Mouse (Mus musculus) cerebellum, postnatal 10 days (tissue): ENCODE measurements around the gene Pax6.
A peak's percentile ranks its signal among the peaks of the same experiment; 100 is the strongest.

Experiments used
- DNase-seq, 2 experiments: peaks; one replicate each; pipeline ENCODE4 v3.0.0; 2021; ENCODE audit warnings: mixed read lengths in 2 of 2

Pax6 gene

GRCm38 (mm10) chr2:105668271-105669270 is at the start of gene Pax6:
Pax6 (plus strand) TSS chr2:105668900.
- peak; percentile 95 to 97 for DNase-seq

GRCm38 (mm10) chr2:105648933-105649332 is 19.8 kb upstream of the Pax6 start:
- no peak for DNase-seq

DNA sequence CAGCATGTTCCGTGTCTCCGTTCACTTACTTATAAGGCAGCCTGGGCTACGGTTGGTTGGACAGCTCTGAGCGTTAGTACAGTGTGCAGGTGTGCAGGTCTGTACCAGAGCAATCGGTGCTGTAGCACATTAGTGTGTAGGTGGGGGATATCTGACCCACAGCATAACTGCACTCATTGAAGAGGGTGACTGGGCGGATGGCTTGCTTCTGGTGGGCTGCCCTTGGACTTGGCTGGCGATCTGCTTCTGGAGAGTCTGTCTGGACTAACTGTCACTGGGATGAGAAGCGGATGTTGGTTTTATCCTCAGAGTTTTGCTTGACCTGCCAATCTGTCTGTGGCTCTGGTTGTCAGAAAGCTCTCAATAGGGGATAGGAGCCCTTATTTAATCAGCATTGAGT is 12.2 kb upstream of the Pax6 start:
- peak; percentile 51 to 59 for DNase-seq

DNA sequence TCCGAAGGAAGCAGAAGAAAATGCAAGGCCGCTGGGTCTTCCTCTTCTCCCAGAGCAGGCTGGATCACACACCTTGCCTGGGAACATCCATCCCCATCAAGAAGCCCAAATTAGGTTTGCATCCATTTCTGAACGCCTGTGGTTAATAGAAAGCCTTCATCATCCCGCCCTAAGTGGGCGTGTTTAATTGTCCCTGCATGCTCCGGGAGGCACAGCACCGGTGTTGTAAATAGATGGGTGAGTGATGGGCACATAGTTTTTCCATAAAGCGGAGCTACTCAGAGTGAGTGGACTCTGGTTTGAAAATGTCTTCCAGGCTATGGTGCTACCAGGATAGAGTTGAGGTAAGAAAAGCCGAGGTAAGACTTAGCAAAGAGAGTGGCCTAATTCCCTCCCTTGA is 9.3 kb upstream of the Pax6 start:
- peak; percentile 40 to 50 for DNase-seq

DNA sequence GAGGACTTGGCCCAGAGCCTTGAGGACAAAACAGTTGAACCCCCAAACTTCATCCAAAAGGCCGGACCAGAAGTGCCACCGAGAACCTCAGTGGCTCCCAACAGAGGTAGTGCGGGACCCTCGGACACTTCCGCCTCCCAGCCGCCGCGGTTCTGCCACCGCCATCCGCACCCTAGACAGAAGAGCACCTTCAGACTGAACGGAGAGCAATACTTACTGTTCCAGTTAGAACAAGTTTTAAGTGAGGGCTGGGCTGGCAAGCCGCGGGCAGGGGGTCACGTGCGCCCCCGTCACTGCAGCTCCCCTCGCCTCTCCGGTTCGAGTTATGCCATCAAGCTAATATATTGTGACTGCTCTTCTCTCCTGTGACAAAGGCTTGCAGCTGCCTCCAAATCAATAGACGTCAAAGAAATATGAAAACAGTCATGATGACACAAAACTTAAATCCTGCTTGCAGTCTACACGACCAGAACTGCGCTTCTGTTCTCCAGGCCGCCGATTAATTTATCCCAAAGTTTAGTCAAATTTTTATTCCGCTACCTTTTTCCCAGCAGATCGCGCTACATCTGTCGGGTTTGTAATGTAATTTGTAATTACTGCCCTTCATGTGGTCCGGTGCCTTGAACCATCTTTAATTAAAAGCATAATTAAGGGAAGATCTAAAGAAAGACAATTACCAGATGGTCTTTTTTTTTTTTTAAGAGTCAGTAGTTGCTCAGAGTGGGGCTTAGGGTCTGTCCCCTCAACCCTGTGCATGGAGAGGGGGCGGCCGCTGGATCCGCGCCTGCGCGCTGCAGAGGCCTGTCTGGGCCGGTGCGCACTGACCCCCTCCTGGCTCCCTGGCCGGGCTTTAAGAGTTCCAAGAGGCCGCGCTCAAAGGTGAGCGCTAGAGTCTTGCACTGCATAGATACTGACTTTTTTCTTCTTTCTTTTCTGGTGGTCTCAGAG is 8.5 kb upstream of the Pax6 start:
- DNase-seq: peak; percentile 84 to 89

GRCm38 (mm10) chr2:105660874-105661622 is 7.7 kb upstream of the Pax6 start:
- peak; percentile 78 to 81 for DNase-seq

DNA sequence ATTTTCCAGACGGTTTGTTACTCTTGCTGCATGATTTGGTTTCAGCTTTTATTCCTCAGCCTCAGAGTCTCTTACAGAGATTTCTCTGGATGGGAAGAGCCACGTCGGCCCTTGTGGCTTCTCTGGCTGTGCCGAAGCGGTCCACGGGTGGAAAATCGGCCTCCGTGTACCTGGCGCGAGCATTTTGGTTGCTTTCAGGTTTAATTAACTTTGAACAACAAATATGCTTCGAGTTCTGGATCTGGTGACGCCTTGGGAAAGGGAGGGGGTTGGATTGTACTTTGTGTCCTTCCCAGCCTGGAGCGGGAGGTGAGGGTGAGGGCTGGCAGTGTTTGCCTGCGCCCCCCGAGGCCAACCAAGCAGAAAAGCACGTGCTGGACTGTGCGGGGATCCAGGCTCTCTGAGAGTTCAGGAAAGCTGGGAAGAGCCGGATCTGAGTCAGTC is 7.1 kb upstream of the Pax6 start:
- peak; percentile 83 to 91 for DNase-seq

DNA sequence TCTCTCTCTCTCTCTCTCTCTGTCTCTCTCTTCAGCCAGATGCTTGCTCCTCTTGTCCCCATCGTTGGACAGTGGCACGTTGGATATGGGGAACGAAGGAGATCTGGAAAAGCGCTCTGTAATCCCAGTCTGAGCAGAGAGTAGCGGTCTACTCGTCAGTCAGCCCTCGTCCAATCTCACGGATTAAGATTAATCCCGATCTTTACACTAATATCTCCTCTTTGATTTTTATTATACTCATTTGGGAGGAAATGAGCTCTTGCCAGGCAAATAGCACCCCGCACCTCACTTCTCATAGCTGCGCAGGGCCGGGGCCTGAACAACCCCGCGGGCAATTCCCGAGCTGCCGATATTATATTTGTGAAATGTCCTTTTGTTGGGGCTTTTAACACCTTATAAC is 6.6 kb upstream of the Pax6 start:
- DNase-seq: peak in 1 of 2 experiments; percentile 55

DNA sequence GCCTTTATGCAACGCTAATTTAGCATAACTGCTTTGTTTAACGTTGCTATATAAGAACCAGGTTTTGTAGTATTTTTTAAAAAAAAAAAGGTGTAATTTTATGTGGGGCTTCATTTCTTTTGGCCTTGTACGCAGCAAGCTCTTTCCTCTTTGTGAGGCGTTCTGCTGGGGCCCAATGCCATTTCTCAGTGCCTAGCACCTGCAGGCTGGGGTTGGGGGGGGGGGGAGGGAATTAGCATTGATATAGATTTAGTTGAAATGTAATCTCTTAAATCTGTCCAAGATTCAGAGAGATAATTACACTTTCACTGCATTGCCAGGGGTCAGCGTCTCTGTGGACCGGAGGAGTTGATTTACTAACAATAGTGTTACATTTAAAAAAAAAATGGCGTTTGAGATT is 6.1 kb upstream of the Pax6 start:
- peak; percentile 46 to 55 for DNase-seq

DNA sequence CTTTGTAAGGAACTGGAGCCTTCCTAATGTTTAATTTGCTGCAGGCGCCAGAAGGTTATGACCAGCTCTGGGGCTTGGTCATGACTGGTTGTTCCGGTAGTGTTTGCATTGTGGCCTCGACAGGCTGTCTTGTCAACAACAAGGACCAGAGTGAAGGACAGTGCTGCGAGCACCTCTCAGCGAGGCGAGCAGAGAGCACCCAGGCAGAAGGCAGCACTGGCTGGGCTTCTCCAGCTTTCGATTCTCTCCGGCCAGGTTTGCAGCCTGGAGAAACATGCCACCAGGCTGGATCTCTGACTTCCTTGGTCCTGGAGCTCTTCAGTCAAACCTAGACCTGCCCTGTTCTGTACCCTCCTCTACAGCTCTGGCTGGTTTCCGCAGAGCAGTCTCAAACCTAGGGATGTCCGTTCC is 5.6 kb upstream of the Pax6 start:
- DNase-seq: peak; percentile 48 to 63

GRCm38 (mm10) chr2:105664996-105665395 is 3.7 kb upstream of the Pax6 start:
- peak; percentile 9 to 27 for DNase-seq

GRCm38 (mm10) chr2:105665491-105666250 is 3.0 kb upstream of the Pax6 start:
- DNase-seq: peak in 1 of 2 experiments; percentile 15

GRCm38 (mm10) chr2:105666331-105666730 is 2.4 kb upstream of the Pax6 start:
- DNase-seq: no peak

DNA sequence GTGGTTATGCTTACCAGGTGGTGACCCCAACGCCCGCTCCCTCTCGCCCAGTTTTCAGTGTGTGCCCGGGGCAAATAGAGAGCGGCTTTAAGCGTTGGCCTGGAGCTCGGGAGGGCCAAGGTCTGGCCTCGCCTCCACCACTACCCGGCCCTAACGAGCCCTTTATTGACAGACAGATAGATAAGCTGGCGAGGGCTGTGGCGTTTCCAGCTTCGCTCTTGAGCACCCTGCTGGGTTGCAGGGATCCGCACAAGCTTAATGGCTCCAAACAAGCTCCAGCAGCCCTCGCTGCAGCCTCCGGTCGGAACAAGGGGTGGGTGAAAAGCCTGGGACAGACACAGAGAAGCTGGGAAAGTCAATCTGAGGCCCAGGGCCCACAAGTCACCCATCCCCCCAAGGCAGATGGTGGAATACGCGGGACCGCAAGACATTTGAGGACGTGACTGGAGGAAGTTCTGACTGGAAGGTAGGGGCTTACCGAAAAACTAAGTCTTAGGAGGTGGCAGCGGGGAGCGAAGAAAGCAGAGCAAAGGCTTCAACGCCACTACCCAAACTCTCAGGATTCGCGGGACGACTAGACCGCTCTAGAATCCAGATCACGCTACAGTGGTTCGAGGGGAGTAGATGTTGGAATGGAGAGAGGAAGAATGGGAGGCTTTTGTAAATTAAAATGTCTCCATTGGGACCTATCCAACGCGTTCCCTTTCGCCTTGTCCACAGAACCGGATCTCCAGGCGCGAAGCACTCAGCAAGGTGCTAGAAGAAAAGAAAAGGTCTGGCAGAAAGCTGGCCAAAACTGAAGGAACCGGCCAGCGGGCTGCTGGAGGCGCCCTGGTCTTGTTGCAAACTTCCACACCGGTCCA is 1.7 kb upstream of the Pax6 start:
- DNase-seq: peak; percentile 68 to 70

GRCm38 (mm10) chr2:105667626-105667950 is 1.1 kb upstream of the Pax6 start:
- DNase-seq: peak; percentile 76 to 77

- DNase-seq: peak; percentile 46 to 64
These were observed 716 bp downstream of the Pax6 start for GRCm38 (mm10) chr2:105669371-105669861.

GRCm38 (mm10) chr2:105669881-105670730 is 1.4 kb downstream of the Pax6 start:
- DNase-seq: peak; percentile 65 to 71

GRCm38 (mm10) chr2:105670731-105671095 is 2.0 kb downstream of the Pax6 start:
- DNase-seq: peak; percentile 26 to 54

DNA sequence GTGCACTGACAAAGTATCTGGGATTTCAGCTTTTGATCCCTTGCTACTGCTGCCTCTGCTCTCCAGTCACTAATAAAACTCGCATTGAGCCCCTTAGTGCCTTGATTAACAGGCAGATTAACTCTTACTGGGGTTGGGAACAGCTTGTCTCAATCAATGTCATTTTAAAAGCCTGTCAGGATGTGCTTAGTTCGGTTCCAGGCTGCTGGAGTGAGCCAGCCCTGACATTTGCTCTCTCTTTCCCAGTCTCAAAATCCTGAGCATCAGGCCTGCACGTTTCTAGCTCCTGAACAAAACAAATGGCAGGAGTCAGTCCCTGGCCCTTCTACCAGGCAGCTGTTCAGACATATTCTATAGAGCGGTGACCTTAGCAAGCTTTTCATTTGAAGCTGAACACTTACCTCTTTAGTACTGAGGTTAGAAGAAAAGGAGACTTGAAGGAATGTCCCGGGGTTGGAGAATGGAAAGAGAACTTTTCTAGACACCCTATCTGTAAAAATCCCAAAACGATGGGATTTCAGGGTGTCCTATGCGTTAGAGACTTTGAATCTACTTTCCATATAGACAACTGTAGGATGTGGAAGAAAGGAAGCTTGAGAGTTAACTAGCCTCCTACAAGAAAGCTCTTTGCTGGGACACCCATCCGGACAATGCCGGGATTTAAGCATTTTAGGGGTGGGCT is 2.6 kb downstream of the Pax6 start:
- peak; percentile 49 to 60 for DNase-seq
